Mouse (Mus musculus) spleen, postnatal 10 days (tissue): ENCODE results near the gene Cyfip1.
A peak's percentile ranks its signal among the peaks of the same experiment; 100 is the strongest.

Experiments
- DNase-seq, 2 experiments: peaks; one replicate each; pipeline ENCODE4 v3.0.0; 2021 to 2022; ENCODE audit warnings: low spot score in 2 of 2

Gene Cyfip1

DNA sequence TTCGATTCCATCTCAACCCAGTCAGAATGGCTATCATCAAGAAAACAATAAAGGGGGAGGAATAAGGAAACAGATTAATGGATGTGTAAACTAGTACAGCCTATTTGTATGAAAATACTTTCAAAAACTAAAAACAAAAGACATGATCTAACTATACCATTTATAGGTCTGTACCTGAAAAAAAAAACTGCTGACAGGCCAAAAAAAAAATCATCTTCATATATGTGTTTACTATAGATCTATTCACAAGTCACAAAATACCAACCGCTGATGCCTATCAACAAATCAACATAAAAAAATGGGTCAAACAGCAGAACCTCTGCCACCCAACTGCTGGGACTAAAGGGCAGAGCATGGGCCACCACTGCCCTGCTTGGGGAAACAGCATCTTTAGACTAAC, 114.5 kb downstream of the Cyfip1 start:
- no peak for DNase-seq

DNA sequence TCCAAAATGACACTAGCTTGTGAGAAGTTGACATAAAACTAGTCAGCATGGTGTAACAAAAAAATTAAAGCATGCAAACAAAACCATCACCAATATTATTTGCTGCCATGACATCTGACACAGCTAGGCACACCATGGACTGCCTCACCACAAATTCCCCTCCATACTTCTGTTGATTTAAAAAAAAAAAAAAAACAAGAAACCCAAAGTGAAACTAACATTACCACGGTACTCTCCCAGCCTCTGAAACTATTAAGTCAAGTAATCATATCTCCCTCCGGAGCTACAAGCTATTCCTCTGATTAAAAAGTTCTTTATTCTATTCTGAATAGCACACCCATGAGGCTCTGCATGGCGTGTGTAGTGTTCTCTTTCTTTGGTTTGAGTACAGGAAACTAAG, 115.6 kb downstream of the Cyfip1 start:
- no peak for DNase-seq

DNA sequence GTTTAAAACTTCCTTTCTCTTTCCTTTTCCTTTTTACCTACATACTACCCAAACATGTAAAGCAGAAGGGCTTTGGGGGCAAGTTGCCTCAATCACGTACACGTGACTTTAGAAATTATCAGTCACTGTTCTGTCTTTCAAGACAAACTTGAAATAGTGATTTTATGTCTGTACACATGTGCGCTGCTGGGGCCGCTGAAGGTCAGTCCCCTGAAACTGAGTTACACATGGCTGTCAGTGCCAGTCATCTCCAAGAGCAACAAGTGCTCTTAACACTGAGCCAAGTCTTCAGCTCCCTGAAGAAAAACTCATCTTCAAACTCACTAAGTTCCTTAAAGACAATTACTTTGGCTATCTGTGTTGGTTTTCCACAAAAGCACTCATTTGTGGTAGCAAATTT, 116.4 kb downstream of the Cyfip1 start:
- DNase-seq = no peak

DNA sequence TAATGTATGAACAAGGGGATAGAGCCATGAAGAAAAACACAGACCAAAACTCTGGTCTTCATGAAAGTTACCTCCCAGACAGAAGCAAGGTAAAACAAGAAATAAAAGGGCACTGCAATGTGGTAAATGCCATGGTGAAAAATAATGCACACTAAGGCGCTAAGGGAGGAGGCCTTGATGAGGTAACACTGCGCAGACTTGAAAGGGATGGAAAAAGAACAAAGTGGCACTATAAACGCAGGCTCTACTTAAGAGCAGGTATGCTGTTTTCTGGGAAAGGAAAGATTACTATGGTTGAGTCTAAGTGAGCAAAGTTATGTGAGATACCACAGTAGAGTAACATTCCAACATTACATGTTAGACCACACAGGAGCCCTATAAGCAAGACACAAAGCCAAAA, 118.3 kb downstream of the Cyfip1 start:
- DNase-seq = no peak

DNA sequence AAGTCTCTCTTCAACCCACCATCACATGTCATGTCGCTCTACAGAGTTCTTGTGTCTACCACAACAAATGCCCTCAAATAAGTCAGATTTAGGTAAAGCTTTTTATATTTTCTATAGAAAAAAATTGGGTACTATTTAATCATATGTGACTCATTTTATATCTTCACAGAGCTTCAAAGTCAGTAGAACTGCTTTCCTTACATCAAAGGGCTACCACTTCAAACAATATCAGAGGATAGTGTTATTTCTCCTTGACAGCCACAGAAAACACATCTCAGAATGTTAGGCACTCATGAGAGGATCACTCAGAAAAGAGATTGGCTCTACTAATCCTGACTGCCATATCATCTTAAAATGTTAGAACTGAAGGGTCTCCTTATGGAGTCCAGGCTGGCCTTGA, 119.0 kb downstream of the Cyfip1 start:
- no peak for DNase-seq

DNA sequence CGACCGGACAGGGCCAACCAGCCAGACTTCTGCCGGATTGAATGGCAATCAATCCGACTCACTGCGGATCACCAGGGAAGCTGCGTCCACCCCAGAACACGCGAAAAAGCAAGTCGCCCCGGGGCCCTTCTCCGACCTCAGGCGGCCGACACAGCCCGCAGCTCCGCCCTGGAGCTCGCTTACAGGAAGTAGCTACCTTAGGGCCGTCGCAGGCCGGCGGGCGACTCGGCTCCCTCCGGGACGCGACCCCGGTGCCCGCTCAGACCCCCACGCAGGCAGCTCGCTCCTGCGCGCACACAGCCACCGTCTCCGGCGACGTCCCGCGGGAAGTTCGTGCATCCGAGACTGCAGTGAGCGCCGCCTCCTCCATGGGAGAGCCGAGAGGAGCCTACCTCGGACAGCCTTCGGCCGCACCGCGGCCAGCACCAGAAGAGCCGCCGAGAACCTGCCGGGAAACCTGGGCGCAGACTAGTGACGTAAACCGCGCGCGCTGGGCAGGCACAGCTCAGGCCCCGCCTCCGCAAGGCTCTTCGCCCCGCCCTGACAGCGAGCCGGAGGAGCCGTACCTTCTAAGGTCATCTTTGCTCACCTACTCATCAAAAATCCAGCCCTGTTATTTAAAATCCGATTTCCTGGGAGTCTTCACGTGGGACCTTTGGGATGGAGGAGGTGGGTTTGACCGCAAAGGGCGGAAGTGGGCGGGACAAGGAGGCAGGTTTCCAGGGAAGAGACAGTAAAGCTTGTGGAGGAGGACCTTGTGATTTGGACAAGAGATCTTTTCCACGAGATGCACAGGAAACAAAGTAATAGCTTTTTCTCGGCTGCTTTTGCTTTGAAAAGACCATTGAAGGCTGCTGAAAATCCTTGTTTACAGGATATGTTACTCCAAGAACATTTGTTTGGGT, 120.7 kb downstream of the Cyfip1 start, which contains the start of gene Nipa2:
Gene Nipa2, minus strand, starts transcription at position 473 of the 905 bp plus-strand sequence.
- peak; percentile 96 to 98 for DNase-seq

DNA sequence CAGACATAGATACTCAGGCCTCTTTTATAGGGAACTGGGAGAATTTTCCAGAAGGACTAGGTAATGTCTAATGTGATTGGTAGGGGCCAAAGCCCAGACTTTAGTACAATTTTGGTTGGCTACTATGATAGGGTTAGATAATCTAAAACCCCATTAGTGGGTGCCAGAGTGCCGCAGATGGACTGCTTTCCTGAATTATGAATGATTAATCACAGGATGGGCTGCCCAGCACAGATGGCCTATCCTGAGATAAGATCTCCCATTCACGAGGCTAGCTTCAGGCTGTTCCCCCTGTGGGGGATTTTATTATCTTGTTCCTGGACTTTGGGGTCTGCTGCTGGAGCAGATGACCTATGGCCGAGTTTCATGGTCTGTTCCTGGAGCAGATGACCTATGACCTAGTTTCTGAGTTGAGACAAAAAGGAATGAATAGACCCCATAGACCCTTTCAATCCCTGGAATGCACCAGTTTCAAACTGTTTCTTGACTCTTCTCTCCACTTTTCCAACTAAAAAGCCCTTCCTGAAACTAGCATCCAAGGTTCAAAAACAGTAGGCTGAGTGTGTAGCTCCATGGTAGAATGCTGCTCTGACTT, 125.4 kb downstream of the Cyfip1 start:
- DNase-seq = no peak

DNA sequence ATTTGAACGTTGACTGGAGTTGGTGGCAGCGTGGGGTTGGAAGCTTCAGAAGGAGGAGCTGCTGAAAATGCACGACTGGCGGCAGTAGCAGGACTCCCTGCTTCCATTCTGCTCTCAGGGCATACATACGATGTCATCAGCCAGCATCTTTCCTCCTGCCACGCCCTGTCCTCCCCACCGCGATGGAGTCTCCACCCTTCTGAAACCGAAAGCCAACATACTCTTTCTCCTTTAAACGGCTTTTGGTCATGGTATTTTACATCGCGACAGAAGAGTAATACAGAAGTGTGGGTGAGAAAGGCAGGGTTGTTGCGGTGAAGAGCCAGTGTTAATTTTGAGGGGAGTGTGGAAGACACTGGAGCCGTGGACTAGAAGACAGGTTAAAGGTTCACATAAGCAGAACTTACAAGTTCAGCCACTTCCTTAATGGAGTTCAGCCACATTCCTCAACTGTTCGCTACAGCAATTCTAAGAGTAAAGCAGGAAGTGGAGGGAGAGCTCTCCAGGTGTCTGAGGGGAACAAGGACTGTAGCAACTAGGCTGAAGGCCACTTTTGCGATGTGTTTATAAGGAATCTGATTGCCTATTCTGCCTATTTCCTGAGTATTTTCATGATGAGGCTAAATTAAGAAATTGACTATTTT, 126.8 kb downstream of the Cyfip1 start:
- peak; percentile 54 to 79 for DNase-seq

DNA sequence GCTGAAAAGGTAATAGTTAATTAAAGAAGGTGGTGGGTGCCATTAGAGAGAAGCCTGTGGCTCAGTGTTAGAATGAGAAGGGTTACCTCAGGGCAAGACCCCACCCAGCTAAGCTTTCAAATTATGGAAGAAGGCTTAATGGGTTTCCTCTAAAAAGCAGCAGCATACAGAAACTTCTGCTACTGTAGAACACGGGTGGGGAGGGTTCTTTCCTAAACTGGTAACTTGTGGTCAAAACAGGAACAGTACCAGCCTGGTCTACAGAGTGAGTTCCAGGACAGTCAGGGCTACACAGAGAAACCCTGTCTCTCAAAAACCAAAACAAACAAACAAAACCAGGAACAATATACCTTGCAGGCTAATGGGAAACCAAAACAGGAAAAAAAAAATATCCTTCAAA, 127.9 kb downstream of the Cyfip1 start:
- no peak for DNase-seq

DNA sequence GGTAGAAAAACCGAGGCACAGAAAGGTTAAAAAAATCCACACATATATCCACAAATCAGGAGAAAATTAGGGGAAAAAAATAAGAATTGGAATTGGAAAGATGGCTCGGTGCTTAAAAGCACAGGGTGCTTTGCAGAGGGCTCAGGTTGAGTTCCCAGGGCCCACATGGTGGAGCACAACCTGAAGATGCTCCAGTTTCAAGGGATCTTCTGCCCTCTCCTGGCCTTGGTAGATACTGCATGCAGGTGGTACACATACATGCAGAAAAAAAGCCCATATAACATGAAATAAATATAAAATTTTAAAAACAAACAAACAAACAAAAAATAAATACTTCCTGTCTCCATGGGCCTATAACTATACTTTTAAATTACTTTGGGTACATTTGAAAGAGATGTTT, 132.9 kb downstream of the Cyfip1 start:
- peak in 1 of 2 experiments; percentile 46 for DNase-seq

DNA sequence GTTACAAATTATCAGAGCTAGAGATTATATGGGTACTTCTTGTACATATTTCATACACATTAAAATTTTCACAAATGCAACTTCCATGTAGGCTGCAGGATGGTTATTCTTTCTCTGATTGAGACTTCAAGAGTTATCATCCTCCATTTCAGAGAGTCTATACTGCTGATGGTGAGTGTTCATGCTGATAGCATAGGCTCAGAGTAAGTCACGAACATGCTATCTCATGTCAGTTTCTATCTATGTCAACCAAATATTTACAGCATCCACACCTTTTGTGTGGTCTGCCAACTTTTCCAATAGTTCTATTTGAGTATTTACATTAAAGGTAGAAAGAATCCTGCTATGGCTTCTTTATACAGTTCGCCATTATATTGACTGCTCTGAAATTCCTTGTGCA, 140.0 kb downstream of the Cyfip1 start:
- no peak for DNase-seq
